Mouse (Mus musculus) cerebellum, adult 11-12 months (tissue): Measurements from ENCODE around the gene Elf2.

Experiments used
- DNase-seq: peaks from one replicate; pipeline ENCODE4 v3.0.0; 2022

Elf2 gene

GRCm38 (mm10) chr3:51340552-51341267, at the start of gene Elf2:
Gene Elf2 (minus strand): TSS chr3:51340663.
- peak; percentile 90 for DNase-seq

GRCm38 (mm10) chr3:51388904-51389303, 48.4 kb upstream of the Elf2 start:
- DNase-seq, result no peak

GRCm38 (mm10) chr3:51387868-51388381, 47.5 kb upstream of the Elf2 start:
- DNase-seq, result peak; percentile 58

- DNase-seq, result no peak
Measured at GRCm38 (mm10) chr3:51387134-51387451, 46.6 kb upstream of the Elf2 start.

GRCm38 (mm10) chr3:51386441-51387133, 46.1 kb upstream of the Elf2 start:
- no peak for DNase-seq

- DNase-seq, result peak; percentile 73
Measured at GRCm38 (mm10) chr3:51383409-51383808, 42.9 kb upstream of the Elf2 start.

- DNase-seq, result no peak
Measured at GRCm38 (mm10) chr3:51380660-51381014, 40.2 kb upstream of the Elf2 start.

GRCm38 (mm10) chr3:51379786-51380659, 39.6 kb upstream of the Elf2 start:
- no peak for DNase-seq

- no peak for DNase-seq
Measured at GRCm38 (mm10) chr3:51378665-51378946, 38.1 kb upstream of the Elf2 start.

GRCm38 (mm10) chr3:51377878-51378664, 37.6 kb upstream of the Elf2 start:
- DNase-seq, result no peak

- DNase-seq, result no peak
Measured at GRCm38 (mm10) chr3:51375307-51376265, 35.1 kb upstream of the Elf2 start.

GRCm38 (mm10) chr3:51373544-51373943, 33.1 kb upstream of the Elf2 start:
- DNase-seq, result no peak

GRCm38 (mm10) chr3:51372883-51373282, 32.4 kb upstream of the Elf2 start:
- no peak for DNase-seq

- DNase-seq, result no peak
Measured at GRCm38 (mm10) chr3:51371826-51372225, 31.4 kb upstream of the Elf2 start.

- no peak for DNase-seq
Measured at GRCm38 (mm10) chr3:51368011-51368410, 27.5 kb upstream of the Elf2 start.

GRCm38 (mm10) chr3:51366926-51367325, 26.5 kb upstream of the Elf2 start:
- DNase-seq, result no peak

- DNase-seq, result no peak
Measured at GRCm38 (mm10) chr3:51365517-51365882, 25.0 kb upstream of the Elf2 start.

- peak; percentile 86 for DNase-seq
Measured at GRCm38 (mm10) chr3:51364703-51365516, 24.4 kb upstream of the Elf2 start.

- DNase-seq, result no peak
Measured at GRCm38 (mm10) chr3:51361066-51361465, 20.6 kb upstream of the Elf2 start.

- no peak for DNase-seq
Measured at GRCm38 (mm10) chr3:51359558-51360307, 19.3 kb upstream of the Elf2 start.
